Mouse (Mus musculus) gastrocnemius, adult 8-10 months (tissue): ENCODE measurements around the gene Zbtb16. TPM values are rescaled to one million over a fixed set of nuclear protein-coding genes. Genes with fewer than 3 reads are reported as not detected.
A peak's percentile ranks its signal among the peaks of the same experiment; 100 is the strongest.

Experiments
- DNase-seq, 2 experiments: peaks; one replicate each; pipeline ENCODE4 v3.0.0; 2022; ENCODE audit warnings: low spot score in 2 of 2
- total RNA-seq, 4 experiments: library from RNA; stranded (reverse); gene quantifications; 2 replicates each; pipeline ENCODE4 v1.2.4; 2022

Zbtb16 gene
- total RNA-seq, 4 experiments from 2014 or later, result 106 to 199 (median 117) TPM

GRCm38 (mm10) chr9:48768965-48769364 lies 67.1 kb downstream of the Zbtb16 start:
- no peak for DNase-seq

GRCm38 (mm10) chr9:48767666-48768432 lies 68.2 kb downstream of the Zbtb16 start:
- no peak for DNase-seq

GRCm38 (mm10) chr9:48765927-48766326 lies 70.1 kb downstream of the Zbtb16 start:
- DNase-seq, result no peak

- DNase-seq, result no peak
Observed at GRCm38 (mm10) chr9:48764311-48764710, 71.7 kb downstream of the Zbtb16 start.

- DNase-seq, result no peak
Observed at GRCm38 (mm10) chr9:48761732-48762637, 74.0 kb downstream of the Zbtb16 start.

GRCm38 (mm10) chr9:48761175-48761556 lies 74.9 kb downstream of the Zbtb16 start:
- DNase-seq, result no peak

GRCm38 (mm10) chr9:48760449-48761174 lies 75.4 kb downstream of the Zbtb16 start:
- DNase-seq, result peak; percentile 37 to 38

- no peak for DNase-seq
Observed at GRCm38 (mm10) chr9:48759098-48759497, 76.9 kb downstream of the Zbtb16 start.

GRCm38 (mm10) chr9:48757650-48758580 lies 78.1 kb downstream of the Zbtb16 start:
- DNase-seq, result no peak

GRCm38 (mm10) chr9:48756261-48756812 lies 79.7 kb downstream of the Zbtb16 start:
- DNase-seq, result no peak

- no peak for DNase-seq
Observed at GRCm38 (mm10) chr9:48755438-48756070, 80.5 kb downstream of the Zbtb16 start.

- DNase-seq, result no peak
Observed at GRCm38 (mm10) chr9:48754418-48754817, 81.6 kb downstream of the Zbtb16 start.

- DNase-seq, result no peak
Observed at GRCm38 (mm10) chr9:48753881-48754280, 82.1 kb downstream of the Zbtb16 start.

- no peak for DNase-seq
Observed at GRCm38 (mm10) chr9:48751900-48752299, 84.1 kb downstream of the Zbtb16 start.

GRCm38 (mm10) chr9:48749666-48750065 lies 86.4 kb downstream of the Zbtb16 start:
- DNase-seq, result no peak

- peak; percentile 64 for DNase-seq
Observed at GRCm38 (mm10) chr9:48749168-48749567, 86.9 kb downstream of the Zbtb16 start.

- DNase-seq, result no peak
Observed at GRCm38 (mm10) chr9:48748761-48749160, 87.3 kb downstream of the Zbtb16 start.

- DNase-seq, result no peak
Observed at GRCm38 (mm10) chr9:48748216-48748615, 87.8 kb downstream of the Zbtb16 start.

GRCm38 (mm10) chr9:48746506-48746905 lies 89.5 kb downstream of the Zbtb16 start:
- DNase-seq, result no peak
